Comparison of ENCODE assay signal across 8 mouse cellular contexts in the genomic region with DNA sequence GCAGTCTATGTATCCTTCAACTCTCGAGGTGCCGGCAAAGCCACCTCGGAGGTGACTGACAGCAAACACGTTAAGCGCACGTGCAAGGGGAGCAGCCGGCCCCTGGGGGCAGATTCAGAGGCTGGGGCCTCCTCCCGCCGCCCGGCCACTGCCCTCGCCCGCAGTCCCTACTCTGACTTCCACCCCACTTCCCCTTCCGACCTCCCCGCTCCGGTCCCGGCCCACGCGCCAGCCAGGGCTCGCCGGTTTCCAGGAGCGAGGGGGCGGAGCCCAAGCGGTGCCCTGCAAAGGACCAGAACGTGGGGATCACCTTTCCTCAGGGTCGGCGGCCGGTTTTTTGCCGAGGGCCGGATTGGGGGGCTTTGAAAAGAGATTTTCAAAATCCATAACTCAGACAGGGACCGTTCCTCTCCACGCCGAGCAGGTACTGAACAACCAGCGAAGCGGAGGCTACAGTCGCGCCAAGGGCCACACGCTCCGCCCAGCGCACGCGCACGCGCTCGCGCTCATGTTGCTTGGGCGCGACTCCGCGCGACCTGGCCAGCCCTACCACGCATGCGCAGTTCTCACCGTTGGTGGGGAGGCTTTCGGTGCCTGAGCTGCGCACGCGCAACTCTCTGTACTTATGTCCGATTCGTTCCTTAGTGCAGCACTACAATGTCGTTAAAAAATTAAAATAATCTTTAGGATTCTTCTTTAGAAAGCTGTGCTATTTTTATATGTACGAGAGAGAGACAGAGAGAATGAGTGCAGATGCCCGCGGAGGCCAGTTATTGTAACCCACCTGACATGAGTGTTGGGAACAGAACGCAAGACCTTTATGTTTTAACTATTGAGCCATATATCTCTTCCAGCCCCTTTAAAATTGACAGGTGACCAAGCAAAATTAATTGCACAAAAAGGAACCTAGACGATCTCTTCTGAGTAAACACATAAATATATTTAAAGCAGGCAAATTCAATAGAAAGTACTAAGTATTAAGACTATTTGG. TPM values are rescaled to one million over a fixed set of nuclear protein-coding genes. Genes with fewer than 3 reads are reported as not detected.
DNase-seq lines count a peak whose midpoint lies in the region; ATAC-seq lines count a peak whose summit lies in the region.

Gene Zc3h8 (minus strand): TSS at position 540 of the 991 bp plus-strand sequence.

- intact Hi-C loops in gastrocnemius, postnatal 14 days (cut with DNase I; ENCODE audit: low total_unique reads) = loop anchor here (10.0 kb wide), 2 partner anchors 141 to 311 kb away; no protein-coding TSS in a partner anchor
- intact Hi-C loops in left cerebral cortex, postnatal 10 days (cut with DNase I) = no loop called here

- peak; percentile 98 for DNase-seq in adipocyte (ENCODE audit: low spot score)
- DNase-seq in embryo, embryonic 10 days (ENCODE audit: low spot score) = peak; percentile 100
- peak; percentile 97 for DNase-seq in gastrocnemius, postnatal 14 days
- peak; percentile 95 to 97 for DNase-seq in left cerebral cortex, postnatal 10 days (ENCODE audit: extremely low spot score in 1 of 2, low spot score in 2 of 2)
- DNase-seq in right cerebral cortex, postnatal 25 days = peak; percentile 97
- DNase-seq in urinary bladder, postnatal 4 days (ENCODE audit: low spot score in 2 of 2) = peak; percentile 94 to 97

- ATAC-seq in inflammation-experienced regulatory T-cells, adult 6 months = peak; percentile 89
- ATAC-seq in megakaryocyte-erythroid progenitor cell, adult 5-6 weeks (replicated peaks; ENCODE audit: low FRiP score, low TSS enrichment, poor library complexity, severe bottlenecking) = peak; percentile 95

RNA-seq across cellular contexts. Expression of gene Zc3h8, which starts in this region (rescaled TPM):
- 1 to 10 TPM; 4.5 to 5.8 TPM for total RNA-seq in gastrocnemius, postnatal 14 days (2021)
- polyA plus RNA-seq in inflammation-experienced regulatory T-cells, adult 6 months (2017; shearing (Covaris generic)) = 1 to 10 TPM; 8.2 to 8.5 (median 8.4) TPM
- 1 to 10 TPM; 7.1 to 8.2 TPM for total RNA-seq in left cerebral cortex, postnatal 10 days (2021)
- 9.4 and 27.9 TPM in 2 replicates for total RNA-seq in megakaryocyte-erythroid progenitor cell, adult 5-6 weeks (2014; fragmentation: Nextera tagmentation)
- total RNA-seq in megakaryocyte-erythroid progenitor cell, adult 5-6 weeks (2017) = 16.2 TPM in 2 replicates

Comparison
In these comparisons a context has a peak if more than half of its experiments do, and no peak if none do; other contexts are left out.
1. Peak in every context shown above with its lines: DNase-seq and ATAC-seq.